Mouse (Mus musculus): Measurements from ENCODE around the gene Fbxl2. TPM values are rescaled to one million over a fixed set of nuclear protein-coding genes. Genes with fewer than 3 reads are reported as not detected.

The Fbxl2 gene
- total RNA-seq, 2 experiments from 2014 or later = 39.1 to 40.0 TPM

DNA sequence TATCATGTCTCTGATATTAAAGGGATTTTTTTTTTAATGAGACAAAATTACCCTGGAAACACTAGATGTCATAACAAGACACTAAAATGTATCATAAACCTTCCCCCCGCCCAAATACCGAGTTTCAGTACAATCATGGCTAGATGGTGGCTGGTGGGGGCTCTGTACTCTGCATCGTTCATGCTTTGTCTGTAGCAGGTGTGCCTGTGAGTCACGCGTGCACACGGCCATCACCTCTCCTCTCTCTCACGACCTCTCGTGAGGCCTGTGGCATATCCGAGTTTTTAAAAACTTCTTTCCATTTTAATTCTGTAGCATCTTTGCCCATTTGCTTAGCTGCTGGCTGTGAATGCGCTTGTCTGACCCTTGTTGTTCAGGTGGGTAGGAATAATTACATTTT is 69.7 kb downstream of the Fbxl2 start:
- DNase-seq = no peak
- intact Hi-C loops (cut with DNase I) = no loop called here

- intact Hi-C loops (cut with DNase I) = no loop called here
- DNase-seq = no peak
These were observed 70.5 kb downstream of the Fbxl2 start for GRCm38 (mm10) chr9:113975442-113975841.

DNA sequence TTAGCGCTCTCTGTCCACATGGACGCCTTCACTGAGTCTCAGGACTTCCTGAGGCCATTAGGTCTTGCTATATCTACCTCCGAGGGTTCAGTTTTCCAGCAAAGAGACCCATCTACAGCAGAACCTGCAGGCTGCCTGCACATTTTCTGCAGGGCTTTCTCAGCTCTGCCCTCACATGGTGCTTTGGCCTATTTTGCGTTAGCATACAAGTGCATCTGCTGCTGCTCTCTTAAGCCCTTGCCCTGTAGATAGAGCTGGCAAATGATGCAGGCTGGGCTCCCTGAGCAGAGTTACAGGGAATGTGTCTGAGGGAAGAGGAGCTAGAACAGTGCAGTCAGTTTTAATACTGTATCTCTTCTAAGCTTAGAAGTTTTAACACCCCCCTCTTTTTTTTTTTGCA is 71.0 kb downstream of the Fbxl2 start:
- intact Hi-C loops (cut with DNase I) = no loop called here

DNA sequence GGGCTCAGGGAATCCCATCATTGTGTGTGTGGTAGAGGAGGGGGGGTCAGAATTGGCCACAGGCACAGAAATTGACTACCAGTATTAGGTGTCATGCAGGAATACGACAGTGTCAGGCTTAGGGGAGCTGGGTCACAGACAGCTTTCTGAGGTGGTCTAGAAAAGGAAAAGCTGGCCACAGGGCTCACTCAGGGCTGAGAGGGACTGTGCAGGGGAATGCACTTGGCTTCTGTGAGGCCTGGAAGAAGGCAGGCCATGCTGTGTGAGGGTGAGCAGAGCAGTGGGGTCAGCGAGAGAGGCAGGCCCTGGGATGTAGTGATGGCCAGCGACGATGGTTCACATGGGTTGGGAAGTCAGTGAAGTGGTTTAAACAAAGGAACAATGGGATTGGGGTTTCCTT is 72.1 kb downstream of the Fbxl2 start:
- intact Hi-C loops (cut with DNase I) = no loop called here
- no peak for DNase-seq

More for the DNA sequence above, 71.0 kb downstream of the Fbxl2 start:
- DNase-seq = no peak

DNA sequence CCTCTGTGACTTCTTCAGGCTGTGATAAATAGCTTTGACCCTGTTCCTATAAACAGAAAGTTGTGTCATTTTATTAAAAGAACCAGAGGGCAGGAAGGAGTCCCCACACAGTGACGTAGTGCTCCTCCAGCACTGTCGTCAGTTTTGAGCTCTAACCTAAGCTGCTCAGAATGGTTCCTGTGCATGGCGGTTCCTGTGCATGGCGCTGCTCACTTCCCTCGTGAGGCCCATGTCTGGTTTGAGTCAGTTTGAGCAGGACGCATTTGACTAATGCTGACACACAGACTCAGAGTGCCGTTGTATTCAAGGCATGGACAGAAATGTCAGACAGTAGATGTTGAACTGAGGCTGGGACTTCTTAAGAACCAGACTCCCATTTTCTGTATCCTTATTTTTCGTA is 74.4 kb downstream of the Fbxl2 start:
- intact Hi-C loops (cut with DNase I) = no loop called here
- DNase-seq = no peak

DNA sequence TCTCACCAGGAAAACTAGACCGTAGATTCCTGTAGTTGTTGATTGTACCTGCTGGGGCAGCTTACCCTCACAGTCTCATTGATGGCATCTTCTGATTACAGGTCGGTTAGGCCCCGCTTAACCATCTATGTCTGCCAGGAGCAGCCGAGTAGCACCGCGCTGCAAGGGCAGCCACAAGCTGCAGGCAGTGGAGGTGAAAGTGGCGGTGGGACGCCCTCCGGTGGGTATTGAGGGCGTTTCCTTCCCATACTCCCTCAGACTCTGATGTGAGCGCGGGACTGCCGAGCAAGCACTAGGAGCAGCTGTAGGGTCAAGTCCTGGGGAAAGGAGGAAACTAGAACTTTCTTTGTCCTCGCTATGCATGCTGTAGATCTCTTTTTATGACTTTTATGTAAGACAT is 76.0 kb downstream of the Fbxl2 start:
- intact Hi-C loops (cut with DNase I) = no loop called here
- no peak for DNase-seq

DNA sequence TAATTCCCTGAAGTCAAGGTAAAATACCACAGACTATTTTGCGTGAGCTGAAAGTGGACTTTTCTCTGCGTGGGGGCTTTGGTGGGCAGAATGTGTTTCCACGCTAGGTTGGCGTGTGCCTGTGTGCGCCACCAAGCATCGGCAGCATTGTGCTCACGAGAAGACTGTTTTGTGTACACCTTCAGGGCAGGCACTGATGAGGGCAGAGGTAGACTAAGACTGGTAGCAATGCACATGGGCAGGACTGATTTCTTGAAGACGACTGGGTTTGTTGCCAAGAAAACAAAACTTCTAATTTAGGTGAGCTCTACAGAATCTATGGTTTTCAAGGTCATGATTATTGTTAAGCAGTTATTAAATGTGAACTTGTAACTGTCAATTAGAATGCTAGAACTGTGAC is 76.6 kb downstream of the Fbxl2 start:
- intact Hi-C loops (cut with DNase I) = no loop called here
- DNase-seq = no peak

GRCm38 (mm10) chr9:113968967-113969366 is 77.0 kb downstream of the Fbxl2 start:
- intact Hi-C loops (cut with DNase I) = no loop called here
- no peak for DNase-seq

DNA sequence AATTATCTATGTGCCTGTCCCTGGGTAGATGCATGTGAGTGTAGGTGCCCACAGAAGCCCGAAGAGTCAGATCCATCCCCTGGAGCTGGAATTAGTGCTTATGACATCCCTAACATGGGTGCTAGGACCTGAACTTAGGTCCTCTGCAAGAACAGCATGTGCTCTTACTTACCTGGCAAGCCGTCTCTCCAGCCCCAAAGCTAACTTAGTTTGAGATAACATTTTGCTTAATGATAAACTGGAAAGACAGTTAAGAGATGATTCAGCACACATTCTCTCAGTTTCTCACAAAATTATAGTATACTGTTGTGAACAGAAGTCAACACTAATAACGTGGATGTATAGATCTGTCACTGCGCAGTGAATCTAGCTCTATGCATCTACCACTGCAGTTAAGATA is 79.2 kb downstream of the Fbxl2 start:
- intact Hi-C loops (cut with DNase I) = no loop called here
- DNase-seq = no peak

DNA sequence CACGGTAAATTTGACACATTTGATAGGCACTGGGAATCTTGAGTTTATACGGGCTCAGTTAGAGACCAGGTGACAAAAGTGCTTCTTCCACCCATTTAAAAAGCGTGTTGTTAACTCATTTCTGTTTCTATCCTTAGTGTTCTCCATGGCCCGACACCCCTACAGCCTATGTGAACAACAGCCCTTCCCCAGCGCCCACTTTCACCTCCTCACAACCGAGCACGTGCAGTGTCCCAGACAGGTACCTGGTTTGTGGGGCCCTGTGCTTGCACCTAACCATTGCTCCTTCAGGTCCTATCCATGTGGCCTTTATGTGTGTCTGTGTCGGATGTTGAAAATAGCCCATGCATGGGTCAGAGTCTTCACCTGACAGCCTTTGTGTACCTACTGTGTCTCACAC is 81.6 kb downstream of the Fbxl2 start:
- no peak for DNase-seq
- intact Hi-C loops (cut with DNase I) = no loop called here

- no peak for DNase-seq
- intact Hi-C loops (cut with DNase I) = no loop called here
These were observed 82.3 kb downstream of the Fbxl2 start for GRCm38 (mm10) chr9:113963718-113964117.

GRCm38 (mm10) chr9:113957777-113958176 is 88.2 kb downstream of the Fbxl2 start:
- DNase-seq = no peak
- intact Hi-C loops (cut with DNase I) = no loop called here

- intact Hi-C loops (cut with DNase I) = no loop called here
- no peak for DNase-seq
These were observed 98.8 kb downstream of the Fbxl2 start for GRCm38 (mm10) chr9:113947216-113947615.

- intact Hi-C loops (cut with DNase I) = no loop called here
- no peak for DNase-seq
These were observed 102.6 kb downstream of the Fbxl2 start for GRCm38 (mm10) chr9:113943372-113943771.

GRCm38 (mm10) chr9:113941103-113941805 is 104.7 kb downstream of the Fbxl2 start:
- intact Hi-C loops (cut with DNase I) = no loop called here
- DNase-seq = no peak

- DNase-seq = no peak
- intact Hi-C loops (cut with DNase I) = no loop called here
These were observed 106.7 kb downstream of the Fbxl2 start for GRCm38 (mm10) chr9:113939063-113939850.

DNA sequence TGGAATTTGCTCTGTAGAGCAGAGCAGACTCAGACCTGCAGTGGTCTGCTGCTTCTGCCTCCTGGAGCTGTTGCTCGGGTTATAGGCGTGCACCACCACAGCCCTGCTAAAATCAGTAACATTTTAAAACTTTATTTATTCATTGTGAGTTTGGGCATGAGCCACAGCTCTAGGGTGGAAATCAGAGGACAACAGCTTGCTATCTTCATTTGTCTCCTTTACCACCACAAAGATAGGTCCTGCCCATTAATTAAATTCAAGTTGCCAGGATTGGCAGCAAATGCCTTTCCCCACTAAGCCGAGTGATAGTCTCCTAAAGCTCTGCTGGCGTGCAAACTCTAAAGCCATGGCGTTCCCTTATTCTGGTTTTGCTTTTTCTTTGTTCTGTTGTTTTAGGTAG is 110.4 kb downstream of the Fbxl2 start:
- intact Hi-C loops (cut with DNase I) = no loop called here
- no peak for DNase-seq

- intact Hi-C loops (cut with DNase I) = no loop called here
- no peak for DNase-seq
These were observed 113.5 kb downstream of the Fbxl2 start for GRCm38 (mm10) chr9:113932501-113932900.

DNA sequence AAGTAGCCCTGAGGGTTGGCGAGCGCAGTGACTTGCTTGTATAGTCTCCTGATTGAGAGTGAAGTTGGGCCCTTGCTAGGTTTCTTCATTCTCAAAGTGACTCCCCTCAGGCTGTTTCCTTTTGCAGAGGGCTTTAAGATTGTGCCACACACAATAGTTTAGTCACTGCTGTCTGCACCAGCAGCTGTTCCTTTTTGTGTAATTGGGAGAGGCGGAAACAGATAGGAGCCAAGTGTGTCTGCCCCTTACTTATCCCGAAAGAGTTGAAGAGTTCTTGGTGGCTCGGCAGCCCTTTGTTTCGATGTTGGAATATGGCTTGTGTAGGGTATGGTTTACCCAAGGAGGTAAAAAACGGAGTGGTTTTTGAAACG is 113.9 kb downstream of the Fbxl2 start:
- intact Hi-C loops (cut with DNase I) = no loop called here
- DNase-seq = no peak

GRCm38 (mm10) chr9:113931375-113932099 is 114.5 kb downstream of the Fbxl2 start:
- intact Hi-C loops (cut with DNase I) = no loop called here
- DNase-seq = peak; percentile 46

DNA sequence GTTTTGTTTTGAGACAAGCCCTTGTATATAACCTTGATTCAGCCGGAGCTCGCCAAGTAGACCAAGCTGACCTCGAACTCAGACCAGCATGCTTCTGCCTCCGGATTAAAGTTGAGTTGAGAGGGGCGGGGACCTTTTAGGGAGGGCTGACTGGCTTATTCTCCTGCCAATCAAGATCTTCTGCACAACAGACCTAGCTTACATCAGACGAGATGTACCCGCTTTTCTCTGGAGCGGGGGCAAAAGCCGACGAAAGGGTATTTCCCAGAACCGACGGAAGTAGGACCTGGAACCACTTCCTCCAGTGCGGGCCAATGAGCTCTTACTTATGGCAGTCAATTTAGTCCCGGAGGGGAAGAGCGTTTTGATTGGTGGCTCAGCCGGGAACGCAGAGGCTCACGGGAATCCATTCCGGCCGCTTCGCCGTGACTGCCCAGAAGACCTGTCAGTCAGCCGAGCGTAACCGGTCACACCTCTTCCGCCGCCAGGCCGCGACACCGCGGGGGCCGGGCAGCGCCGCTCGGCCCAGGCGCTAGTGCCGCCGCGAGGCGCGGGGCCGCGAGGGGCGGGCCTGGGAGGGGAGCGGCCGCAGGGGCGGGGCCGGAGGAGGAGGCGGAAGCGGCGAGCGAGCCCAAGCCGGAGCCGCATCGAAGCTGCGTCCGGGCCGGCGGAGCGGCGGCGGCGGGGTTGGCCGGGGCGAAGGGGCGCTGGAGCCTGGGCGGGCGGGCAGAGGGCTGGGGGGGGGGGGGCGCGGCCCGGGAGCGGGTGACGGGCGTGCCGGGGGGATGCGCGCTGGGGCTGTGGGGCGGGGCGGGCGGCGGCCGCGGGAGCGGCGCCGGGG is 115.2 kb downstream of the Fbxl2 start, which contains the start of gene Ubp1:
TSS of gene Ubp1 (plus strand) at position 401 of the 841 bp plus-strand sequence.
- intact Hi-C loops (cut with DNase I) = no loop called here
- peak; percentile 96 for DNase-seq

All from left cerebral cortex, postnatal 4 days (tissue).